Mouse (Mus musculus): ENCODE measurements around the gene Cyp27a1.

The Cyp27a1 gene

DNA sequence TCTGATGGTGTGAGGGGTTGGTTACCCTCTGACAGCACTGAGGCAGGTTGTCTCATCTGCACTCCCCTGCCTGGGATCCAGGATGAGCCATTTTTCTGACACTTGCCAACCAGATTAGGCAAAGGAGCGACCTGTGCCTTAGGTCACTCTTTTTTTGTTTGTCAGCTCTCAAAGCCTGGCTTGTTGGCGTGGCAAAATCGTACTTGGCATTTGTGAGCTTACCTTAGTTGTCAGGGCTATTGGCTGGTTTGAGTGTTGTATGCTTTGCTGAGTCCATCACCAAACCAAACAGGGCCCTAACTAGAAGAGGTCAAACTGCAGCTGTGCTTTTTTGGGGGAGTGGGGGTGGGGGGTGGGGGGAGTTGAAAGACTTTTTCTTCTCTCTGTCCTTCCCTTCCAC, 5.9 kb downstream of the Cyp27a1 start:
- no peak for DNase-seq

DNA sequence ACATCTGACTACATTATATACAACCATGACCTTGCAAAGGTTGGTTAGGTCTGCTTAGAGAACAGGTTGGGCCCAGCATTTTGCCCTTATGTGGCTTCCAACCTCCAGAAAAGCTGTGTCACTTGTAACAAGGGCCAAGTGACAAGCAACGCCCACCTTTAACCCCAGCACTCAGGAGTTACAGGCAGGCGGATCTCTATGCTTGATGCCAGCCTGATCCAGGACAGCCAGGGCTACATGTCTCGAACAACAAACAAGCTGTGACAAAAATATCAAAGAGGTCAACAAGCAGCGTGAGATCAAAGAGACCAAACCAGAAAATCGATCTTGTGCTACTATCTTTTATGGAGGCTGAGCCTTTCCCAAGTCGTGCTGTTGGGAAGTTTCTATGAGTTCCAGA, 8.3 kb downstream of the Cyp27a1 start:
- no peak for DNase-seq

DNA sequence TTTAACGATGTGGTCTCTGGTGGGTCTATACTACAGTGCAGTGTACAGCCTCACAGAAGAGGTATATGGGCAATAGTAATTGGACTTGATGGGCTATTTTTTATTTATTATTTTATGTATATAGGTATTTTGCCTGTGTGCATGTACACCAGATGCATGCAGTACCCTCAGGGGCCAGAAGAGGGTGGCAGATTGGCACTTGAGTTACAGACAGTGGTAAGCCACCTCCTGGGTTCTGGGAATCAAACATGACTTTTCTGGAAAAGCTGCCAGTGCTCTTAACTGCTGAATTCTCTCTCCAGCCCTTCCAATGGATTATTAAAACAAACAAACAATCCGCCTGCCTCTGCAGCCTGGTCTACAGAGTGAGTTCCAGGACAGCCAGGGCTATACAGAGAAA, 10.4 kb downstream of the Cyp27a1 start:
- peak; percentile 30 for DNase-seq

DNA sequence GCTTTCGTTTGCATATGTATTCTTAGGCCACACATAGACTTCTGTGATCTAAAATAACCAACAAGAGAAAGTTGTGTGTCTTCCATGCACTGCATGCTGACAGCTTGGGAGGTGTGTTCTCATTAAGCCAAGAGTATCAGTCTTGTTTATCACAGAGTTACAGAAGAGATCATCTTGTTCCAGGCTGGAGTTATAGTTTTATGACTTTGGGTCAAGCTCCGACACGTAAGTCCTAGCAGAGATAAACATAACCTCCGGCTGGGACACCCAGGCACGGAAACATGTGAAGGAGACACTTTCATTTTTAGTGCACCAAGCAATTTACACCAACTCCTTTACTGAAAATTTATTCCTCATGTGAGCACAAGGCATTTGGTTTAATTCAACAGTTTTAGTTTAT, 12.7 kb downstream of the Cyp27a1 start:
- no peak for DNase-seq

DNA sequence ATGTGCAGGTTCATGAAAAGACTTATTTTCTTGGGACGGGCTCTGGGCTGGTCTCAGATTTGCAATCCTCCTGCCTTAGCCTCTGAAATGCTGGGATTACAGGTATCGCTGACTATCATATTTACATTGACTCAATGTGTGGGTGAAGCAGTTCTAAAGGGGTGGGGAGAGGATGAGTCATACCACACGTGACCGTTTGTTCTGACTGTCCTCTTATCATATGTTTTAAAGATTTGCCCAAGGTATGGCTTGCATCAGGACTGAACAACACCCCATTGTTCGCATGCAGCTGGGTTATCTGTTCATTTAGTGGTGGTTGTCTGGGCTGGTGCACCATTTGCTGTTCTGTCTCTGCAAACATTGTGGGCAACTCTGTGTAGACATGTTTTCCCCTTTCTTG, 13.3 kb downstream of the Cyp27a1 start:
- DNase-seq: no peak

DNA sequence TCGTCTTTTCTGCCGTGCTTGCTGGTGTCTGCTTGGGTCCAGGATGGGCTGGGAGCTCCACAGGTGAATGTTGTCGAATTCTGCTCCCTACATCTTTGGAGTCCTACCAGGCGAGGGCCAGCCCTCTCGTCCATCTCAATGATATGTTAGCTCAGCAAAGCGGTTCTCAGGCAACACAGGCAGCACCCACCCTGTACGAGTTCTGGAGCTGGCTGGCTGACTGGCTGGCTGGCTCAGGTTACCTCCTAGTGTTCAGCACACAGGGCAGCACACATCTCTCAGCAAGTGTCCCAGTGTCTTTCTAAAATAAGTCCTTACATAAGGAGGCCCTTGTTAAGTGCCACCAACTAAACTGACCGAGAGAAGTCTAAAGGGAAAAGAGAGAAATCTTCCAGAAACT, 15.1 kb downstream of the Cyp27a1 start:
- DNase-seq: no peak

DNA sequence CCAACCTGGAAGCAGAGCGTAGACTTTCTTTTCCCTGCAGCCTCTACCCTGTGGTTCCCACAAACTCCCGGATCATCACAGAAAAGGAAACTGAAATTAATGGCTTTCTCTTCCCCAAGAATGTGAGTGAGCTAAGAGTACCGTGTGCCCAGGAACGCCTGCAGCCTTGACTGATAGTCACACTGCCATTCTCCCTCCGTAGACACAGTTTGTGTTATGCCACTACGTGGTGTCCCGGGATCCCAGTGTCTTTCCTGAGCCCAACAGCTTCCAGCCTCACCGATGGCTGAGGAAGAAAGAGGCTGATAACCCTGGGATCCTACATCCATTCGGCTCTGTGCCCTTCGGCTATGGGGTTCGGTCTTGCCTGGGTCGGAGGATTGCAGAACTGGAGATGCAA, 23.6 kb downstream of the Cyp27a1 start:
- DNase-seq: no peak

DNA sequence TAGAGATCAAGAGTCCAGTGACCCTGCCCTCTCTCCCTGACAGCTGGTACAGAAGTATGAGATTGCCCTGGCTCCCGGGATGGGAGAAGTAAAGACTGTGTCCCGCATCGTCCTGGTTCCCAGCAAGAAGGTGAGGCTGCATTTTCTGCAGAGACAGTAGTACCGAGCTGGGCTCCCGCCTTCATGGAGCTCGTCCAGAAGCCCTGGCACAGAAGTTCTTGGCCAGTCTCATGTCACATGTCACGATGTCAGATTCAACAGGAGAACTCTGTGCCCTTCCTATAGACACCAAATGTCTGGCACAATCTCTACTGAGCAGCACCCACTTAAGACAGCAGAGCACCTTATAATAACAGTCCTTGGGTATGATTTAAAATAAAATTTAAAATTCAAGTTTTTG, 24.1 kb downstream of the Cyp27a1 start:
- DNase-seq: no peak

DNA sequence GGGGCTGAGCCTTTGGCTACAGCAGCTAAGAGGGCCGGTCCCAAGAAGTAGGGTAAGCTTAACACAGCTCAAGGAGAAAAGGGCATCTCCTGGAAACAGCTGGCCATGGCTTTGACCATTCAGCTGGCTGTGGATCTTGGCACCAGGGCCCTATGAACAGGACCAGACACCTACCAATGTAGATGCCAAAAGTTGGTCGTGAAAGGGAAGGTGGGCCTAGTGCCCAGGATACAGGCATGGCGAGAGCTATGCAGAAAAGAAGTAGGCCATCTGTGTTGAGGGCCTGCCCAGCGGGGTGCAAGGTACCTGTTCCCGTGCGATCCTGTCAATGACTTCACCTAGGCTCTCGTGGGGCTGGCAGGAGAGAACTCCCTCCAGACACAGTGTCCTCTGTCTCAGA, 27.5 kb downstream of the Cyp27a1 start:
- DNase-seq: no peak

DNA sequence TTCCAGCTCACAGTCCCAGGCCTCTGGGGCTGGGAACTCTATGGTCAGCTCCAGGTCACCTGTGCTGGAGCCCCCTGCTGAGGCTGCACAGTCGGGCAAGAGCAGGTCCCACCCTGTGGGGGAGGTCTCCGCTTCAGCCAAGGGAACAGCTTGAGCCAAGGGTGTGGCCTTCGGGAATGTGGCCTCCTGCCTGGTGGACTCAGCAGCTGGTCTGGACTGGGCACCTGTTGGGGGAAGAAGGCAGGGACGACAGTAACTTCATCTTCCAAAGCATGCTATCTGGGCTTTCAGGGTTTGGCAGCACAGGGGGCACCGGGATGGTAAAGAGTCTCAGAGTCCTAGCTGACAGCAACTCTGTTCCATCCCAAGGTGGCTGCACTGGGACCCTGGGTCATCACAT, 34.0 kb downstream of the Cyp27a1 start:
- DNase-seq: no peak

DNA sequence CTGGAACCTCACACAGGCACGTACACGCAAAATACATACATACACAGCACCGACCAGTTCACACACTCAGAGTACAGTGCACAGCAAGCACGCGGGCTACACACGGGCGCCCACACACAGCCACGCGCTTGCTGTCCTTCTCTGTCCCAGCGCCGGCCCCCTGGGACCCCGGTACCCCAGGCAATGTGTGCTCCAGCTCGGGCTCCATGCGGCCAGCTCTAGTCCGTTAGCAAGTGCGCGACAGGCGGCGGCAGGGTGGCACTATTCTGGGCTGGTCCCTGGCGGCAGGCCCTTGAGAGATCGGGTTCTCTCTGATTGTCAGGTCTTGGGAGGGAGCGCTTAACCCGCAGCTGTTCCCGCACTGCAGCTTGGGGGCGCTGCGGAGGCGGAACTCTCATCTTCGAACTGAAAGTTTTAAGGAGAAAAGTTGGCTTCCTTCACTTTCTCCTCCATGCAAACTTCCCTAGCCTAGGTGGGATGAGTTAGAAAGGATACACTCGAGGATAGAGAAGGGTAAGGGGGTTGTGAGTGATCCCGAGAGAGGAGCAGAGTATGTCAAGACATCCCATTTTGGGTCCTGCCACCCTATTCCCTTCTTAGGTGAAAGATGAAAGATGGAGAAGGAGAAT, 35.4 kb downstream of the Cyp27a1 start, which contains the start of gene Prkag3:
Gene Prkag3, minus strand, starts transcription at position 579 of the 629 bp plus-strand sequence.
- peak; percentile 53 for DNase-seq

DNA sequence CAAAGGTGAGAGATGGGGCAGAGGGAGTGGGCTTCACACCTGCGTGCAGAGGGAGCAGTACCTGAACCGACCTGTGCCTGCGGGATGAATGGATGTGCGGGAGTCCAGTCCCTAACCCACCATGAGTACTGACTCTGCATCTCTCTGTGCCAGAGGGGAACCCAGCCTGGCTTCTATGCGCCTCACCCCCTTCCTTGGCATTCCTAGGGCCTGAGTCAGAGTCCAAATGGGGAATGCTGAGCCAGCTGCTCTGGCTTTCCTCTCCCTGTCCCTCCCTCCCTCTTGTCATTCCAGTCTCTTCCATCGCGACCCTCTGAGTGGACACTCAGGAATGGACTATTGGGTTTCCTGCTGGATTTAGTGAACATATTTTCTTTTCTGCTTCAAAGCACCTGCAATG, 35.9 kb downstream of the Cyp27a1 start:
- no peak for DNase-seq

DNA sequence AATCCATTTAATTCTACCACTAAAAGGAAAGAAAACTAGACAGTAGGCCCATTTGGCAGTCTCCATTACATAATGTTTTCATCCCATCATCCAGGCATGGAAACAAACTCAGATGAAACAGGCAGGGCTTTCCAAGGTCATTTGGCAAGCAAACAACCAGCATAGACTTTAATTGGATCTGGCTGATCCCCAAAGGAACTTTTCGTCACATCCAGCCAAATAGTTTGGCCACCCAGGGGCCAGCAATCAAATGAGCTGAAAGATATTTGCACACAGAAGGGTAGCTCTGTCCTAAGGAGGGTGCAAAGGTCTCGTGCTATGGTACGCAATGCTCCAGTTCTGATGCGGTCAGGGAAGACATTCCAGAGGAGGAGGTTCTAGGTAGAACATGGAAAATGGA, 37.3 kb downstream of the Cyp27a1 start:
- DNase-seq: no peak

DNA sequence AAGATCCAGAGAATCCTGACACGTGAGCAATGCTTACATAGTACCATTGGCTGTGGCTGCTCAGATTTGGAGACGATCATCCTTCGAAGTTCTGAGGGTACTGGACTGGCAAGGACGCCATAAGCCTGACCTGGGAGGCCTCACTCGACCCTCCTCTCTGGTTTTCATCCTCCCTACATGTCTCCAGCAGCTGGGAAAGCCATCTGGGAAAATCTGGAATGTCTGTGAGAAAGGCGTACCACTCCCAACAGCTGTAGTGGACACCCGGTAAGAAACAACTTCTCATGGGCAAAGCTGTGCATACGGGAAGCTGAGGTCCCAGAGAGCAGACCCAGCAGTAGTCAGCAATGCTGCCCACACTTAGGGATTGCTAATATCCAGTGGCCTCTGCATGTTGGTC, 38.8 kb downstream of the Cyp27a1 start:
- no peak for DNase-seq

DNA sequence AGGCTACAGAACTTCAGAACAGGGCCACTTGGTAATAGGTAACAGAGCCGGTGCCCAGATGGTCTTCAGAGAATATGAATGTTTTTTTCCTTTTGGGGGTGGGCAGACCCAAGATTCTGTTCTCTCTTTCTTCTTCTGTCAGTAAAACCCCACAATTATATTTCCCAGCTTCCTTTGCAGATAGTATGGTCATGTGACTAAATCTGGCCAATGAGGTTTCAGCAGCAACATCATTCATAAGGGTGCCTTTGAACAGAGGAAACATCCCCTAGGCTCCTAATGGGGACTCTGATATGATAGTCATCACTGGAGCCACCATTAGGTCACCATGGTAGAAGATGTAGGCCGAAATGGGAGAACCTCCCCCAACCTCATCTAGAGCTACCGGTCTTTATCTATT, 39.5 kb downstream of the Cyp27a1 start:
- DNase-seq: no peak

DNA sequence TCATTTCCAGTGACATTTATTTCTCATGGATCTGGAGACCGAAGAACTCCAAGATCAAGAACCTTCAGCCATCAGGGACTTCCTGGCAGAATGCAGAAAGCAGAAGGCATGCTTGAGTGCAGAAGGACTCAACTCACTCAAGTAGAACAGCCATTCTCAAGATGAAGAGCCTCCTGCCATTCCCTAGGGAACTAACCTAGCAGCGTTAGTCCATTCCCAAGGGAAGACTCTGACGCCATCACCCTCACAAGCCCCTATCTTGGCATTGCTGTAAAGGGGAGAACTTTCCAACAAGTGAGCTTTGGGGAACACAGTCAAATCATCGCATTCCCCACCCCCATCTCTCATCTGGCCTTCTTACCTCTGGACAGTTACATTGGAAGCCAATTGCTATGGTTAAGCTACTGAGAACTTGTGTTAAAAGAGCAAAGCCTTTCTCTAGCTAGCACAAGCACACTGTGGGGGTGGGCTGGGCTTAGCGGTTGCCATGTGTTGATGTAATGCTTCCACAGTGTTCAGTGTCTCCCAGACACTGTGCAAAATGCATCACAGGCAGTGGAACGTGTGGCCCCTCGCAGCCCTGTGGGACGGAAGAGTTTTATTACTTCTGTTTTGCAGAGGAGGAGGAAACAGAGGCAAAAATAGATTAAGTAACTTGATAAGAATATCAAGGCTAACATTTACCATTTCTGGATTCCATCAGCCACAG, 40.0 kb downstream of the Cyp27a1 start:
- DNase-seq: no peak

DNA sequence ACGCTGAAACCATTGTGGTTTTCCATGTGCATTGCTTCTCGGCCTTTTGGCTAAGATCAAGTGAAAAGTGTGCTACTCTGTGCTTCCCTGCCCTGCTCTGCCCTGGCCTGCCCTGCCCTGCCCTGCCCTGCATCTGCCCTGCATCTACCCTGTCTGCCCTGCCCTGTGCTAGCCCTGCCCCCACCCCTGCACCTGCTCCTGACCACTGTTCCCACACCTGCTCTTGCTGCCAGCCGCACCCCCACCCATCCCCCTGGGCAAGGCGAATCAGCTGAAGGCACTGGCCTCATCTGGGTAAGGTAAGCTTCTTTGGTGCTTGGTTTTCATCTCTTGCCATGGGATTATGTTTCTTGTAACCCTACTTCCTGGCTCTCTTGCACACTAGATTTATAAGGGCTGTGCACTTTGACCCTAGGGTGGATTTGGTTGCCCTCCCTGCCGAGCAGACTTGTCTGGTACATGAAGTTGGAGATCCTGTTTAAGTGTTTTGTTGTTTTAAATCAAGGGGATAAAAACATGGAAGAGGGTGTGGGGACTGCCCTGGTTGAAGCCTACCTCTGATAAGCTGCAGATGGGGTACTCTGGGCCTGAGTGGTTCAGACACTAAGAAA, 40.9 kb downstream of the Cyp27a1 start:
- peak; percentile 42 for DNase-seq

DNA sequence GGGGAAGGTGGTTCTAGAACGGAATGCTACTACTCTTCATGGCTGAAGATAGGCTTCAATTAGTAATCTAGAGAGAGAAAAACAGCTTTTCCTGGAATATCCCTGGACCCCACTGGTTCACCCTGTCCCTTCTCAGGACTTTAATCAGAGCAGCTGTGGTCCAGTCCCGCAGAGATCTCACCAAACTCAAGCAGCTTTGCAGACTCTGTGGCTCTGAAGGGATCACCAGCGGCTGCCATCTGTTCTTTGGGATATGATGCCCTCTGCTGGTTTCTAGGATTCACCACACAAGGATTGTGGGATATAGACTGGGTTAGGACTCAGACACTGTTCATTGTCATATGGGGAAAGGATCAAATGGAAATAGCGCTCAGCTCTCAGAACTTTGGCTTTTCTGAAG, 46.4 kb downstream of the Cyp27a1 start:
- DNase-seq: no peak

DNA sequence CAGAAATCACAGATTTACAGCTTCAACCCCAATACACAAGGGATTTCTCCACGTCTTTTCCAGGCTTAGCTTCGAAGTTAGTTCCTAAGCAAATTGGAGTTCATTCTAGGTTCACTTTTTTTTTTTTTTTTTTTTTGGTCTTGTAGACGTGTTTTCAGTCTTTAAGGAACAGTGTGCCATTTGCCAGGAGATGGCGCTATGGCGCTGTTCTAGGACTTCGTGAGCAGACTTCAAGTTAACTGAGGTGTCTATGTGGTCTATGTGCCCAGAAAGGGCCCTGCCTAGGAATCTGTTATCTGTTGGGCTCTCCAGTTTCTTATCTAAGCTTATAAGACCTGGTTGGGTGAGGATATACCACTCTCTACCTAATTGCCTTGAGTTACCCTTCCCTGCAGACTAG, 49.7 kb downstream of the Cyp27a1 start:
- peak; percentile 68 for DNase-seq

DNA sequence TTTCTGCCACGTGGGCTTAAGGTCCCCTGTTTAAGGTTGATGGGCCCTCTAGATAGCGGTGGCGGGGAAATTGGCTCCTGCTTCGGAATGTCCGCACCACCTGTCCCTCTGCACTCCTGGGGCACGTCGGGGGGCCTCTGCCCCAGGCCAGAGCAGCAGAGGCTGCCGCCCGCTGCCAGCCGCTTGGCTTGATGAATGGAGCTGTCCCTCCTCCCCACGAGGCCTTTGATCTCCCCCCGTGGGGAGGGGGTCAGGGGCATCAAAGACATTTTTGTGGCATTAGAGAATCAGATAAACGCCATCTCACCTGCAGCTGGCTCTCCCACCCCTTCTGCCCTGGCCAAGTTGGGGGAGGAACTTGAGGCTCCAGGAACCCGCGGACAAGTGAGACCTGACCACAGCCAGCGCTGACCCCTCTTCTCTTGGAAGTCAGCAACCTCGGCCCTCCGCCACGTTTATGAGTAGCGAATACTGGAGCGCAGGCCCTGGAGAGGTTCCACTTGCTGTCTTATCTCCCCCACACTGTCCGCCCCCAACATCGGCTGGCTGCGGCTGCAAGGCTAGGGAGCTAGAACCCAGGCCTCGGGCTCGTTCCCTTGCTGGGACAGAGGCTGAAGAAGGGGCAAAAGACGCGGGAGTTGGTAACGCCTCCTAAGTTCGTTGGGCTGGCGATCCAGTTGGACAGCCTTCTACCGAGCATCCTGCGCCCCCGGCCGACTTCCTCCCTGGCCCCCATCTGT, 57.5 kb downstream of the Cyp27a1 start:
- DNase-seq: no peak

DNA sequence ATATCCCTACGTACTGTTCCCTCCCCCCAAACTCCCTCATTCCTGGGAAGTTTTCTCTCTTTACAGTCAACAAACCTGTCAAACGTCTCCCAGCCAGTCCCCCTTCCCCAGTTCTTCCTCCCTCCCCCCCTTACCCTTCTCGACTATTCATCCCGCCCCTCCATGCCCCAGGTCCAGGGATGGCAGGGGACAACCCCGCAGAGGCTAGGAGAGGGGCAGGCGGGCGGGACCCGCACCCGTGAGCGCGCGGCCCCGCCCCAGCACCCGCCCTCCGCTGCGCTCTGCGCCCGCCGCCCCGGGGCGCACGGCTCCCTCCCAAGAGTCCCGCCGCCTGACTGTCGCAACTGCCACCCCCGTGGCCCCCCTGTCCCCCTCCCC, 58.1 kb downstream of the Cyp27a1 start:
- no peak for DNase-seq

DNA sequence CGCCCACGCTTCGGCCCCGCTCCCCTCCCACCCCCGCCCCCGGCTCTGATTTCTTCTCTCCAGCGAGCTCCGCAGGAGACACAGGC, 58.3 kb downstream of the Cyp27a1 start, which contains the start of gene Wnt6:
Gene Wnt6, plus strand, starts transcription at position 48 of the 86 bp plus-strand sequence.
- DNase-seq: no peak

DNA sequence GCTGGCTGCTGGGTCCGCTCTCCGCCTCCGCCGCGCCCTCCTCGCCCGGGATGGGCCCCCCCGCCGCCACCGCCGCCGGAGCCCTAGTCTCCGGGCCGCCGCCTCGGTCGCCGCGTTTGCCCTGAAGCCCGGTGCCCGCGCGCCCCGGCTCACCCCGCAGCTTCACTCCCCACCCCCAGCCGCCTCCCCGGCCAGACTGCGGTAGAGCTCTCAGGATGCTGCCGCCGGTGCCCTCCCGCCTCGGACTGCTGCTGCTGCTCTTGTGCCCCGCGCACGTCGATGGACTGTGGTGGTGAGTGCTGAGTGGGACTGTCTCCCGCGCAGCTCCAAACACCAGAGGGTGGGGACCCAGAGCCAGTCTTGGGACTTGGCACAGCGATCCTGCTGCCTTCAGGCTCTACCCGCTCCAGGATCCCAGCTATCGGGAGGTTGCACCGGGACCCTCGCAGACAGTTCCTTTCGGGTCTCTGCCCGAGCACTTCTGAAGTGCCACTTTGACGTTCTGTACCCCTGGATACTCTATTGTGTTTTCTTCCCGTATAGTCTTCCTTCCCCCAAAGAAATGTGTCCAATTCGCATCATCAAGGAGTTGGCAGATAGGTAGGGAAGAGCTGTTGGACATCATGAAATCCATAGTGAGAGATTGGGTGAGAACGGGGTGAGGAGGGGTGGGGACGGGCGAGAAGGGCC, 58.7 kb downstream of the Cyp27a1 start:
- no peak for DNase-seq

DNA sequence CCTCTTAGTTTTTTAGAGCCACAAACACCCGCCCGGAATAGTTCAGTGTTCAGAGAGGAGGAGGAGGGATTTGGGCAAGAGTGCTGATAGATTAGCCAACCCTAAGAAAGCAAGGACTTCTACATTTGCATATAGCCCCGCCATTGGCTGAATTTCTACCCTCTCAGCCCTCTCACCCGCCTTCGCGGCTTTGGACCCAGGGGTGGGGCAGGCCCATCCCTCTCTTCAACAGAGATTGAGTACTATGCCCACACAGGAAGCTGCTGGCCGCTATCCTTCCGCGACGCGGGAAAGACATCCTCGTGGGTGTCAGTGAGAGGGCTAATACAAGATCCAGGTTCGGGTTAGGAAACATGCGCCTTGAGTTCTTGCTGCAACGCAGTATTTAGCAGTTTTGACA, 59.8 kb downstream of the Cyp27a1 start:
- peak; percentile 69 for DNase-seq
